Mouse (Mus musculus): ENCODE results near the gene Fzd9.
"Not testable (repeated sequence)": the region's sequence is repeated elsewhere in the genome, so short reads cannot be mapped to it uniquely, and the experiment has no call there.

The Fzd9 gene

GRCm38 (mm10) chr5:135248956-135249676, 1.9 kb downstream of the Fzd9 start:
- DNase-seq (ENCODE audit: inconsistent age in 2 of 2, low spot score in 1 of 2): peak; percentile 66 to 85

GRCm38 (mm10) chr5:135247337-135247736, 3.7 kb downstream of the Fzd9 start:
- DNase-seq (ENCODE audit: inconsistent age in 2 of 2, low spot score in 1 of 2): no peak

- DNase-seq (ENCODE audit: inconsistent age in 2 of 2, low spot score in 1 of 2): no peak
These were observed 4.5 kb downstream of the Fzd9 start for GRCm38 (mm10) chr5:135246531-135246930.

GRCm38 (mm10) chr5:135243166-135243565, 7.9 kb downstream of the Fzd9 start:
- no peak for DNase-seq (ENCODE audit: inconsistent age in 2 of 2, low spot score in 1 of 2)

DNA sequence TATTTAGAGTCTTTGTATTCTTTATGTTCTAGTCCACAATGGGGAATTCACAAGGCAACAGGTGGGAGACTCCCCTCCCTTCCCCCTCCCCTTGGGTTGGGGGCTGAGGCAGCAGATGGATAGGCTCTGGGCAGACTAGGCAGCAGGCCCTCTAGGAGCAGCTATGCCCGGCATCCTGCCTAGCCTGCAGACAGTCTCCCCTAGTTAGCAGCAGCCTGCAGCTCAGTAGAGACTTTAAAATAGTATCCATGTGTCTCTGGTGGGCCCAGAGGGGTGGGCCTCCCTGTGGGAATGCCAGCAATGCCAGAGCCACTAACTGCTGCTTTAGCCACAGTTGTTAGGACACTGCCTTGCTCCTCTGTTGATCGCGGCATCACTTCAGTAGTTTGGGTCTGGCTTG, 8.4 kb downstream of the Fzd9 start:
- no peak for DNase-seq (ENCODE audit: inconsistent age in 2 of 2, low spot score in 1 of 2)

DNA sequence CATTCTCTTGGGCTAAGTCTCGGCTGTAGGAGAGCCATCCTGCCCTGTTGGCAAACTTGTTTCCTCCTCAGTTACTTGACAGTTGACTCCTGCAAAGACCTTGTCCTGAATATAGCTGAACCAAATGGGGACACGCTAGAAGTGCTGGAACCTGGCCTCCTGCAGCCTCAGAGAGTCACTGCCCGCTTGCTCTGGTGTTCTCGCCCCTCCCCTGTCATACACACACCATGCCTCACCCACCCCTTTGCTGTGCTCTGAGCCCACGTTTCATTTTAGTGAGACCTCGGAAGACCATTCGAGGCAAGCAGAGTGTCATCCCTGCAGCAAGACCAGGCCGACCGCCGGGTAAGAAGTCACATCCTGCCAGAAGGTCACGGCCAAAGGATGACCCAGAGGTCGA, 8.9 kb downstream of the Fzd9 start:
- DNase-seq (ENCODE audit: inconsistent age in 2 of 2, low spot score in 1 of 2): peak in 1 of 2 experiments; percentile 50

DNA sequence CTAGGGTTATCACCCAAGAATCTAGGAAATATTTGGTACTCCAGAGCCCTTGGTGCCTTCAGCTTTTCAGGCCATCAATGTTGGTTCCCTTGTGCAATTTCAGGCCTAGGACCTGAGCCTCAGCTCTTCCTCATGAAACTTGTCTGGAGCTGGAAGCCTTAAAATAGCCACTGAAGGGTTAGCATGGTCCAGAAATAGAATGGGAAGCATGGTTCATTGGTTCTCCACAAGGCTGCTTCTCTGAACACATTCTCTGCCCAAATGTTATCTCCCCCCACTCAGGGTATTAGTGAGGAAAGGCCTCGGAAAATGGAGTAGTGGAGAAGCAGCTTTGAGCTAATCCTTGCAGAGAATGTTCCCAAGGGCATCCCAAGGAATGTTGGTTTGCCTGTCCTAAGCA, 9.6 kb downstream of the Fzd9 start:
- DNase-seq (ENCODE audit: inconsistent age in 2 of 2, low spot score in 1 of 2): no peak

DNA sequence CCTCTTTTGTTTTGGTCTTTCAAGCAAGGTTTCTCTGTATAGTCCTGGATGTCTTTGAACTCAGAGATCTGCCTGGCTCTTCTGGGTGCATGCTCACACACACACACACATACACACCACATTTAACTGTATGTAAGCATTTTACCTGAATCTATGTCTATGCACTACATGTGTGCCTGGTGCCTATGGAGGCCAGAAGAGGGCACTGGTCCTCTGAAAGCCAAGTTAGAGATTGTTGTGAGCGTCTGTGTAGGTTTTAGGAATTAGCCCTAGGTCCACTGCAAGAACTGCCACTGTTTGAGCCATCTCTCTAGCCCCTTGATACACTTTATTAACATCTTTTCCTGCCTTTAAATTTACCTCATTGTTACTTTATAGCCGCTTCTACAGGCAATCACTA, 12.2 kb downstream of the Fzd9 start:
- DNase-seq (ENCODE audit: inconsistent age in 2 of 2, low spot score in 1 of 2): no peak

DNA sequence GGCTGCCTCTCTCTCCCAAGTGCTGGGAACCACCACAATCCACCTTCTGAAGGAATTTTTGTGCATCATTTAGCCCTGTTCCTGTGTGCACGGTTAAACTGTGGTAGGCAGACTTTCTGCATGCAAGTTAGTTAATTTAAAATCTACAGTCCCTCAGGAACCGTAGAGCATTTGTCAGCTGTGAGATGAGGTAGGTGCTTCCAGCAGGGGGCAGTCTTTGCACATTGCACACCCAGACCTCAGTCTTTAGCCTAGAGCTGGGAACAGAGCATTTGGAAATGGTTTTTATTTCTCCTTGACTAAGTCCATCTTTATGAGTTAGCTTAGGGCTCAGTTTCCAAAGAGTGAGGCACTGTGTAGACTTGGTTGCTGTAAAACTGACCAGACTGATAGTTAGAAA, 14.5 kb downstream of the Fzd9 start:
- peak; percentile 68 to 86 for DNase-seq (ENCODE audit: inconsistent age in 2 of 2, low spot score in 1 of 2)

GRCm38 (mm10) chr5:135233166-135233920, 17.7 kb downstream of the Fzd9 start:
- peak; percentile 78 to 89 for DNase-seq (ENCODE audit: inconsistent age in 2 of 2, low spot score in 1 of 2)

DNA sequence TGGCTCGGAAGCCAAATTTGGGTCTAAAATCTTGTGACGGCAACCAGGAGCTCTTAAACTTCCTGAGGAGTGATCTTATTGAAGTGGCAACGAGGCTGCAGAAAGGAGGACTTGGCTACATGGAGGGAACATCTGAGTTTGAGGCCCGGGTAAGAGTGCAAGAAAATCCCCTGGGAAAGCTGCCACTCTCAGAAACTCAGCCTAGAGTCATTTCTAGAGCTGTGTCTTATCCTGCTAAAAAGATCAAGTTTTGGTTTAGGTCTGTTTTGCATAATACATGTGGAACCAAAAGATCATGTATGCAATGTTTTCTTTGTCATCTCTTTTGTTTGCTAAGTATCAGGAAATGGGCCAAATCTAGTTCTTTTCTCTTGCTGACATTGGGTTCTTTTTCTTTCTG, 20.8 kb downstream of the Fzd9 start:
- DNase-seq (ENCODE audit: inconsistent age in 2 of 2, low spot score in 1 of 2): no peak

- not testable (repeated sequence) for DNase-seq (ENCODE audit: inconsistent age in 2 of 2, low spot score in 1 of 2)
These were observed 25.2 kb downstream of the Fzd9 start for GRCm38 (mm10) chr5:135225879-135226278.

- DNase-seq (ENCODE audit: inconsistent age in 2 of 2, low spot score in 1 of 2): no peak
These were observed 26.9 kb downstream of the Fzd9 start for GRCm38 (mm10) chr5:135224169-135224568.

DNA sequence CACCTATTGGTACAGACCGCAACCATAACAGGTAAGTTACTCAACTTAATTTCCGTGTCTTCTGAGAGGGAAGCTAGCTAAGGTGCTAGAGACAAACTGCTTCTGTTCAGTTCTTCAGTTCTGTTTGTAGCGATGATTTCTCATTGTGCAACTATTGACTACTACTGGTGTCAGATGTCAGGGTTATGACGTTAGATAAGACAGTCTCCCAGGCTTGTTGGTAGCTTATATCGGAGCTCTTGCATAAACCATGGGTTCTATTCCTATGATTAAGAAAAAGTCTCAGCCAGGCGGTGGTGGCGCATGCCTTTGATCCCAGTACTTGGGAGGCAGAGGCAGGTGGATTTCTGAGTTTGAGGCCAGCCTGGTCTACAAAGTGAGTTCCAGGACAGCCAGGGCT, 29.0 kb downstream of the Fzd9 start:
- peak in 1 of 2 experiments; percentile 68 for DNase-seq (ENCODE audit: inconsistent age in 2 of 2, low spot score in 1 of 2)

GRCm38 (mm10) chr5:135220941-135221340, 30.1 kb downstream of the Fzd9 start:
- peak; percentile 47 to 80 for DNase-seq (ENCODE audit: inconsistent age in 2 of 2, low spot score in 1 of 2)

DNA sequence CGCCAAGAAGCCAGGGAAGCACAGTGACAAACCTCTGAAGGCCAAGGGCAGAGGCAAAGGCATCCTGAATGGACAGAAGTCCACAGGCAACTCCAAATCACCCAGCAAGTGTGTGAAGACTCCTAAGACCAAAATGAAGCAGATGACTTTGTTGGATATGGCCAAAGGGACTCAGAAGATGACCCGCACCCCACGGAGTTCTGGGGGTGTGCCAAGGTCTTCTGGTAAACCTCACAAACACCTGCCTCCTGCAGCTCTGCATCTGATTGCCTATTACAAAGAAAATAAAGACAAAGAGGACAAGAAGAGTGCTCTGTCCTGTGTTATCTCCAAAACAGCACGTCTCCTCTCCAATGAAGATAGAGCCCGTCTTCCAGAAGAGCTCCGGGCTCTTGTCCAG, 34.2 kb downstream of the Fzd9 start:
- no peak for DNase-seq (ENCODE audit: inconsistent age in 2 of 2, low spot score in 1 of 2)

GRCm38 (mm10) chr5:135208197-135208596, 42.8 kb downstream of the Fzd9 start:
- DNase-seq (ENCODE audit: inconsistent age in 2 of 2, low spot score in 1 of 2): no peak

GRCm38 (mm10) chr5:135202763-135203162, 48.3 kb downstream of the Fzd9 start:
- DNase-seq (ENCODE audit: inconsistent age in 2 of 2, low spot score in 1 of 2): no peak
